Mouse (Mus musculus): ENCODE results near the gene Tmpo. TPM values are rescaled to one million over a fixed set of nuclear protein-coding genes. Genes with fewer than 3 reads are reported as not detected.

Gene Tmpo
- total RNA-seq, 2 experiments from 2014 or later, result 84.2 to 106 TPM

DNA sequence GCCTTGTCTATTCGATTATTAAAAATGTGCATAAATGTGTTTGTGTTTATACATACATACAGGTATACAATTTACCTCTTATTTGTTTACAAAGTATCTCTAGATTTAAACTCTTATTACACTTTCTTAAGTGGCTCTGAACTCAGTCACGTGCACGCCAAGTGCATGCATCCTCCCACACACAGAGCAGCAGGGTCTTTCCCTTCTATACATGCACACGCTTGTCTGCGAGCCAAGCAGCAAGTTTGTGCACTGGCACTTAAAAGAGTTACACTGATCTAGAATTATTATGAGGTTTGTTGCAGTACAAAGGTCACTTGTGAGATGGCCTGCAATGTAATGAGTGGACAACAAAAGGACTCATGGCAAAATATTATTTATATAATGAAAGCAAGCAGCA lies 20.1 kb downstream of the Tmpo start:
- no peak for DNase-seq

DNA sequence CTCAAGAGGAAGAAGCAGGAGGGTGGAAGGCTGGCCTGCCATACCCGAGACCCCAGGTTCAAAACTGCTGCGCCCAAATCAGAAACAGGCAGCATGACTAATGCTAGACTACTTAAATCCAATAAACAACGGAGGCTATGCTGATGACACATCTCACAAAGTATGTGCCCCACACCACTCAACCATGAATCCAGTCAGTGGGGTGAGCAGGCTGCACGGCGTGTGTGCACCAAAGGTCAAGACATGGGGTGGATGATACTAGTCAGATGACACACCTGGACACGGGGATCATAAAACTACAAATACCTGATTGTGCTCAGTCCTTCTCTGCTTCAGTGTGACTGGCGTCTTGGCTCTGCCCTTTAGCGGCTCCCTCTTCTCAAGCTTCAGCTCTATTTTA lies 22.7 kb downstream of the Tmpo start:
- DNase-seq, result no peak

DNA sequence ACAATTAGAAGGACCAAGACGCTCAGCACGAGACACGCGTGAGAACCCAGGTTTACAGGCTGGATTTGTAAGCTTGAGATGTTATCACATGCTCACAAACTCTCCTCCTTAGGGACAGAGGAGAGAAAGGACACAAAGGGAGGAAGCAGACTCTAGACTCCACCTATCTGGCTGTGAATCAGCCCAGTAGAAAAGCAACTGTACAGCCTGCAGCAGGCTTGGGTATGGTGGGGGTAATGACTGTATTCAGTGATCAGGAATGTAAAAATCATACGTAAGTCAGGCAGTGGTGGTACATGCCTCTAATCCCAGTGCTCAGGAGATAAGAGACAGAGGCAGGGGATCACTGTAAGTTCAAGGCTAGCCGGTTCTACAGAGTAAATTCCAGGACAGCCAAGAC lies 24.8 kb downstream of the Tmpo start:
- DNase-seq, result no peak

DNA sequence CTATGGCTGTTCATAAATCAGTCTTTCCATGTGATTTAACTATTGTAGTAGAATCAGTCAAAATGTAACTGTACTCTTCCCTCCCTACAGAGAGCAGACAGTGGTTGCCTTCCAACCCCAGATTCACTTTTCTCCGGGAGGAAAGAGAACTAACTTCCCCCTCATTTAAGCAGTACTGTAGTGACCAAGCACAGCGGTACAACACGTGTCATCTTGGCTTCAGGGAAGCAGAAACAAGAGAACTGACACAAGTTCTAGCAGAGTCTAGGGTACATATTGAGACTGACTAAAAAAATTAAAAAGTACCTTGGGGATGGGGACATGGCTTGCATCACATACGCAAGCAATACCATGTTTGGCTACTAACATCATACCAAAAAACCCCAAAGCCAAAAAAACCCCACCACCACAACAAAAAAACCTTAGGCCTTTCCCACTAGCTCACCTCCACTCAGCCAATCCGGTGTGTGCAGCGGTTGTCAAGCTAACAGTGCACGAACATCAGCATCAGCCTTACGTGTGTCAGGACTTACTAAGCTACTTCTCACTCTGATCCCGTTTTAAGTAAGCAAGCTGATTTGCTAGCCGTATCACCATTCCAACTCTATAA lies 27.1 kb downstream of the Tmpo start:
- no peak for DNase-seq

DNA sequence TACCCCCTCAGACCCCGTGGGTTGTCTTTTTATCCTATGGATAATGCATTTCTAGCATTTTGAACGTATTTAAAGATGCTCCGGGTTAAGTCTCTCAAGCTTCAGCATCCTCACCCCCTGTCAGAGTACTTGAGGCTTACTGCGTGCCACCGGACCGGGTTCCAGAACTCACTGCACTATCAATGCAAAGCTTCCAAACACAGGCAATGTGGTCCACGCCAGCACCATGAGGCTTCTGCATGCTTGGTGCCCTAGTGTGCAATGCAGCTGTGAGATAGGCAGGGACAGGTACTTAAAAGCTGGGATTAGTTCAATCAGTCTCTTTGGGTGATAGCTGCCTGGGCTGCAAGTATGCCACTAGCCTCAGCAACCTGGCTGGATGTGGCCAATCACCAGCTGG lies 35.7 kb downstream of the Tmpo start:
- no peak for DNase-seq

DNA sequence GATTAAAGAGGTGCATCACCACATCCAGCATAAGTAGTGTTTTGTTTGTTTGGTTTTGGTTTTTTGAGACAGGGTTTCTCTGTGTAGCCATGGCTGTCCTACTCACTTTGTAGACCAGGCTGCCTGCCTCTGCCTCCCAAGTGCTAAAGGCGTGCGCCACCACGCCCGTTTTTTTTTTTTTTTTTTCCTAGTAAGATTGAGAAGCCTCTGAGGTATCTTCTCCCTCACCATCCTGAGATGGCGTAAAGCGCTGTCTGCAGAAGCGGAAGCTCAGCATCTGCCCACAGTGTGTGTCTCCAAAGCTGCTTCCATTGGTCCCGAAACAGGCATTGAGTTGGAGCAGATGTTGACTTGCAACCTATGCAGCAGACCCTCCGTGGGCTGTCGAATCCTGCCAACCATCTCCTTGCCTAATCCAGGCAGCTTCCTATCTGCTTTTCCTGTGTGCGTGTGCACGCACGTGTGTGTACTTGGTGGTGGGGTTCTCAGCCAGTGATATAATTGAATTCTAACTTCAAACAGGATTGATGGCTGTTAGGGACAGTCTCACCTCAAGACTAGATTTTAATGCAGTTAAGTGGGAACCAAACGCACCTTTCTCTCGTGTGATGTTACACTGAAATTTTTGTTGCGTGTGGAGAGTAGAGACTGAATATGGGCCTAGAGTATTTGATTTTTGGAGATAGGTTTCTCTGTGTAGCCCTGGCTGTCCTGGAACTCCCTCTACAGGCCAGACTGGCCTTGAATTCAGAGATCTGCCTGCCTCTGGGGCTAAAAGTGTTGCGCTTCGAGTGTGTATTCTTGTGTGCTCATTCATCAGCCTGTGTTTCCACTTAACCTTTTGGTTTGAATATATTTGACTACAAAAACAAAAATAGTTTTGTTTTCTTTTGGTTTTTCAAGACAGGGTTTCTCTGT lies 37.5 kb downstream of the Tmpo start:
- DNase-seq, result no peak

DNA sequence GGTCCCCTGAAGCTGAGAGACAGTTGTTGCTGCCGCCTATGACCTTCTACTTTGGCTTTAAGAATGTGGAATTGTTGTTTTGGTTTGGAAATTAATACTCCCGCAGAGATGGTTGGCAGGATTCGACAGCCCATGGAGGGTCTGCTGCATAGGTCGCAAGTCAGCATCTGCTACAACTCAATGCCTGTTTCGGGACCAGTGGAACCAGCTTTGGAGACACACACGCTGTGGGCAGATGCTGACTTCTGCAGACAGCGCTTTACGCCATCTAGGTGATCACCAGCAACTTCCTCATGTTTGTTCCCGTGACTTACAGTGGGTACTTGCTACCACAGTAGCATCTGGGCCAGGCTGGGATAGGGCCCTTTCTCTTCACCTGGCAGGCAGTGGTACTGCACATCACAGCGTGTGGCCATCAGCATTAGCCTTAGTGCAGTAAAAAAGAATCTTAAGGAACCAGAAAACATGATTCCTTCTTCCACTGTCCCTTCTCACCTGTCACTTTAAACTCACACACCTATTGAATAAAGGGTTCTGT lies 38.4 kb downstream of the Tmpo start:
- DNase-seq, result no peak

DNA sequence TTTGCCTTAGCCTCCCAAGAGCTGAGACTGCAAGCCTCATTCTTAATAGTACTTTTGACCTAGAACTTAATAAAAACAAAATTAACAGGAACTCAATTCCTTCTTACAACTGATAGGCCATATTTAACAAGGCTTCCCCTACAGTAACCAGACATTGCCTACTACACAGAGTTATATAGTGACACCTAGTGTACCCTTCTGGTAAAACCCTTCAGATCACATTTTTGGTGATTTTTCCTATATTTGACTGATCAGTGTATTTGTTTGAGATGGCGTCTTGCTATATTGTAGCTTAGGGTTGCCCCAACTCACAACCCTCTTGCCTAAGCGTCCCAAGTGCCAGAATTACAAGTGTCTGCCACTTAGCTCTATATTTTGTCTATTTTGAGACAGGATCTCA lies 39.6 kb downstream of the Tmpo start:
- DNase-seq, result no peak

DNA sequence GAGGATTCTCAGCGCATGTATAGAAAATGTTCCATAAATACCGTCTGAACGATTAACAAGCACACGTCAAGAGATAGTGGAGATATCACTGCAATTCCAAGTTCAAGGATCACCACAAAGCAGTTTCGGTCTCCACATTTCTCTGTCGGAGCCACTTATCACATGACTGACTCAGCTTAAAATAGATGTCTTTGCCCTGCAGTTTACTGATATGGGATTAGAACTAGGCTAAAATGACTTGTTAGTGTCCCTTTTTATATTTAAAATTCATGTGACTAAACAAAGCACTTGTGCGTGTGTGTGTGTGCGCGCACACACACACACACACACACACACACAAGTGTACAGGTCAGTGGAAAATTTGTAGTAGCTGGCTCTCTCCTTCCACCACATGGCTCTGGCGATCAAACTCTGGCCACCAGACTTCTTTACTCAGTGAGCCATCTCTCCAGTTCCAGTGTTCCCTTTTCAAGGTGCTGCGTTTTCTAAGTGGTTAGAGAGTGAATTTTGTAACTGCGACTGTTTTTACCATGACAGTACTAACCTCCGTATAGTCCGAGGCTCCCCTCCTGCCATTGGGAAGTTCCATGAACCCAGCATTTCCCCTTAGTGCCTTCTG lies 41.9 kb downstream of the Tmpo start:
- DNase-seq, result no peak

DNA sequence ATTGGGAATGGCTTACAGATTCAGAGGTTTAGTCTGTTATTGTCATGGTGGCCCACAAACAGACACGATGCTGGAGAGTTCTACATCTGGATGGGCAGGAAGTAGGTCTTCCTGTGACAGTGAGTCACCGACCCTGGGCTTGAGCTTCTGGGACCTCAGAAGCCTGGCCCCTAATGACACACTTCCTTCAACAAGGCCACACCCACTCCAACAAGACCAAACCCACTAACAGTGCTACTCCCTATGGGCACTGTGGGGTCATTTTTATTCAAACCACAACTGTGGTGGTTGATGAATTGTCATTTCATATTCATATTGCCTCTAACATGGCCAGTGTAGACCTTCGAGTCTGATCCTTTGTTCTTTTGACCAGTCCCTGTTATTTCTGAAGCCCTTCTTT lies 42.8 kb downstream of the Tmpo start:
- no peak for DNase-seq

DNA sequence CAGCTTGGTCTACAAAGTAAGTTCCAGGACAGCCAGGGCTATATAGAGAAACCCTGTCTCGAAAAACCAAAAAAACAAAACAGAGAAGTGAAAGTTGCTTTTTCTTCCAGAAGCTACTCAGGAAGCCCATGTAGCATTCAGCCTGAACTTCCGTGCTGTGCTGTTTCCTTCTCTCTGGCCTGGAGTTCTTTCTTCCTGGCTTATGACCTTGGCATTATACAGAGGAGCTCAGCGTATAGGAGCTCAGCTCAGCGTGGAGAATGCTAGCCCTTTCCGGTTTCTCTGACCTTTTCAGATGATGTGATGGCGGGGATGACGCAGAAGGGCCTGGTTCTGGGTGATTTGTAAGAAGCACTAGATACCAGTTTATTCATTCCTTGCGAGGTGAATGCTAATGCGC lies 43.7 kb downstream of the Tmpo start:
- no peak for DNase-seq

DNA sequence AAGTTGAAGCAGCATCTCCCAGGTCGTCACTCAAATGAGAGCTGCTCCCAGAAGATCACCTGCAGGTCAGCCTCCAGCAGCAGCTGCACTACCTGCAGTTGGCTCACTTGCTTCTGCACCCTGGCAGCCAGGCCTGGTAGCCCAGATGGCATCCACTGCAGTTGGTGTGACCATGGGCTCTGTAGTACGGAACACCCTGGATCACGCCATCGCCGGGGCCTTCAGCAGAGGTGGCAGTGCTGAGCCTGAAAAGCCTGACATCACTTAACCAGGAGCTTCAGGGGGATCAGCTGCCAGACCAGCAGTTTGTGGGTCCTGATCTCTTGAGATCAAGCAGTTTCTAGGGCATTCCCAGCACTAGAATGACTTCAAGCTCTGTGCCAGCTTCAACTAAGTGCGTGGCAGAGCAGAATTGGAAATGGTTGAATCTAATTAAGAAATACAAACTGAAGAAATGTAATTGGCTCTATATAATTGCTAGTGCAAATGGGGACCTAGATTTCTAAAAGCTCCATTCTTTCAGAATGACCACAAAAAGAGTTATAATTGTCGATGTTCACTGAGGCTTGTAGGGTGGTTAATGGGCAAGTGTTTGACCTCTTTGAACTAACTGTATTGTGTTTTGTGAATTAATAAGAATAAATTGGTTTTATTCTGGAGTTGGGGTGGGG lies 45.7 kb downstream of the Tmpo start:
- no peak for DNase-seq

DNA sequence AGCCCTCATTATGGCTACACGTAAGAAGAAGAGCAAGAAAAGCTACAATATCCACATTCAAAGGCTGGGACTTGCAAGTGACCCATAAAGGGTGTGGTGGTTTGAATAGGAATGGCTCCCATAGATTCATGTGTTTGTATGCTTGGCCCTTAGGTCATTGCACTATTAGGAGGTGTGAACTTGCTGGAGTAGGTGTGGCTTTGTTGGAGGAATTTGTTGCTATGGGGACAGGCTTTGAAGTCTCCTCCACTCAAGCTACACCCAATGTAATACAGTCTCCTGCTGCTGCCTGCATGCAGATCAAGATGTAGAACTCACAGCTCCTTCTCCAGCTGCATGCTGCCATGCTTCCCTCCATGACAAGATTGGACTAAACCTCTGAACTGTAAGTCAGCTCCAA lies 49.5 kb downstream of the Tmpo start:
- DNase-seq, result no peak

DNA sequence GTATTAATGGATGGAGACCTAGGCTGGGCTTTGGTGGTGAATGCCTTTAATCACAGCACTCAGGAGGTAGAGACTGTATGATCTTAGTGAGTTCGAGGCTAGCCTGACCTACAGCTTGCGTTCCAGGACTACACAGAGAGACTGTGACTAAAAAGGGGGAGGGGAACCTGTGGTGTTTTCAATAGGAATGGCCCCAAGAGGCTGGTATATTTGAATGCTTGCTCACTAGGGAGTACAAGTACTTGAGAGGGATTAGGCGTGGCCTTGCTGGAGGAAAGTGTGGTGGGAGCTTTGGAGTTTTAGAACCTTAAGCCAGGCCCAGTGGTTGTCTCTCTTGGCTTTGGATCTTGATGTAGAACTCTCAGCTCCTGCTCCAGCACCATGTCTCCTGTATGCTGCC lies 50.3 kb downstream of the Tmpo start:
- DNase-seq, result no peak

DNA sequence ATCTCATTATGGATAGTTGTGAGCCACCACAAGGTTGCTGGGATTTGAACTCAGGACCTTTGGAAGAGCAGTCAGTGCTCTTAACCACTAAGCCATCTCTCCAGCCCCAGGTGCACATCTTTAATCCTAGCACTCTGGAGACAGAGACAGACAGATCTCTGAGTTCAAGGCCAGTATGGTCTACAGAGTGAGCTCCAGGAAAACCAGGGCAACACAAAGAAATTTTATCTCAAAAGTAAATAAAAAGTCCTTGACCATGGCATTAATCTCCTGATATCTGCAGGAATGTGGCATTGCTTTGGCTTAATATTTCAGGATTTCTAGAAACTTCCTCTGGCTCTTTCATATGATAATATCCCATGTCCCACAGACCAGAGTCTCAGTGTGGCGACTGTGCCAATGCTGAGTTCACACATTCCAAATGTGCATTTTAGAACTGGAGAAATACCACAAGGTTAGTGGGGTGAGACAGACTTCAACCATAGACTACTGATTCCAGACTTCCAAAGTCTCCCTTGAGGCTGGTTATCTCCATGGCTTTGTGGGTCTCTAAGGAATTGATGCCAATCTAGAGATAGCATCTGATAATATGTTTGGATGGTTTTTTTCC lies 52.5 kb downstream of the Tmpo start:
- DNase-seq, result no peak

DNA sequence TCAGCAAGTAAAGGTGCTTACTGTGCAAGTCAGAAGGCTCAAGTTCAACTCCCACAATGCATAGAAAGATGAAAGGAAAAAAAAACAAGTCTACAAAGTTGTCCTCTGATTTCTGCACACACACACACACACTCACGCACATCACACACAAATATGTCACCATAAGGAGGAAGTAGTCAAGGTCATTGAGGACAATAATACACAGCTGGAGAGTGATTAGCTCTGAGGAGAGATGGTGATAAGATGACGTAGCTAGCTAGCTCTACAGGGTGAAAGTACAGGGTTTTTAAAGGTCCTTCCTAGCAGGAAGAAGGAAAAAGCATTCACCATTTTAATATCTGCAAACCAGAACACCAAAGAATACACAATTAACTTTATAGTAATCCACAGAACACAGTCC lies 53.7 kb downstream of the Tmpo start:
- no peak for DNase-seq

DNA sequence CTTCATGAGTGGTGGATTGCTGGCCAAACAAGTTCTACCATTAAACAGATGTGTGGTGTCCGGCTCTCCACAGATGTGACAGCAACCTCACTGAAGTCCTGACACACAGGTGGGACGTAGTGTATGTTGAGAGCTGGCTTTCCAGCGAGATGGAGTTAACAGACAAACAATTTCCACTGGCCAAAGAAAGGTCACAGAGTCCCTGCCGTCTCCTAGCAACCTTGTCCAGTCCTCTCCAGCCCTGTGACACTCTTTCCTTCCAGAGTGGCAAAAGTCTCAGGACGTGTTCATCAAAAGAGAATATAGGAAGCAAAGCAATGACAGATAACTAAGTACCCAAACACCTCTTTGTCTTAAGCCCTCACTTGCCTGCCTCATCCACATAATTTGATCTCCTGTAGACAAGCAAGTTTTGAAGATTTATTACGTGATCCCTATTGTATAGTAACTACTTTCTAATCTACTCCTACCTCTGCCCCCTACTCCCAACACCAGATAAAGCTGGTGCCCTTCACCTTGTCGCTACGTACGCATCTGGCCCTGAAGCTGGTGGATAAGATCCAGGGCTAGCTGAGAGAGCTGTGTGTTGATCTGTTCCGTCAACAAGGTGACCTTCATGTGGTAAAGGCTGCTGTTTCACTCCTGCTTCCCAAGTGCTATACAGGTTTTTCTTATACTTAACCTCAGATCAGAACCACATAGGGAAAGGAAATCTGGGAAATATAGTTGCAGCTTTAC lies 54.3 kb downstream of the Tmpo start:
- no peak for DNase-seq

DNA sequence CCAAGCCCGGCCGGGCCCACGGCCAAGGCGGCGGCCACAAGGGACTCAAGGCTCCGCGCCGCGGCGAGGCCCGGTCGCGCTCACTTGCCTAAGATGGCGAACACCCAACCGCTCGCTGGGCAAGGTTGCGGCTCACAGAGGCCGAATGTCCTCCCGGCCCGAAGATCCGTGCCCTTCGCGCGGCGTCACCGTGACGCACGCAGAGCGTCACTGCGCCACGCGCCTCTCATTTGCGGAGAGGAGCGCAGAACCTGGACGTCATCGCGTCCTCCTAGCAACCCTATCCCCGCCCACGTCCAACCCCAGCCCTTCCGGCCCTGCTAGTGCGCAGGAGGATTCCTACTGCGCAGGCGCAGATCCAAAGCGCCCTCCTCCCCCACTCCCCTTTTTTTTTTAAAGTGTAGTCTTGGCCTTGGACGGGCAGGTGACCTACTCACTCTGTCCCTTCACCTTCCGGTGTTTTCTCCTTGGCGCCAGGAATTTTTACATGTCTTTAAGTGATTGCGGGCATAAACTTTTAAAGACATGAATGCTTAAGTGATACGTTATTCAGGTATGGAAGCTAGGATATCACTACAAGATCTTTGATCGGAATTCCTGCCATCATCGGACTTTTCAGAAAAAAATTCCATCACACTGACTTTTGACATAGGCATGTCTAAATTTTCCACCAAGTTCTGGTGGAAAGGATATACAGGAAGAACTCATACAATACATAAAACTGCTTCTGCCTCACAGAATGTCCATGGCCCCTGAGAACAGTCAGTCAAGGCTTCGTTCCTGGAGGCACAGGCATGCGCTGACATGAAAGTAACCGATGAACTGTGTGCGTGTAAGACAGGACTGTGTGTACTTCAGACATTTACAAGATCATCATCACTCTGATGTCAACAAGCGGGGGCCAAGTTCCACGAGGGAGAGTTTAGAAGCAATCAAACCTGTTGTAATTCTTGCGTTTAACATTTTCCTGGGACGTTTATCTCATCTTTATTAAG lies 57.0 kb downstream of the Tmpo start, which contains the start of gene Slc25a3:
Gene Slc25a3, minus strand, starts transcription at position 232 of the 995 bp plus-strand sequence.
- peak; percentile 97 for DNase-seq

DNA sequence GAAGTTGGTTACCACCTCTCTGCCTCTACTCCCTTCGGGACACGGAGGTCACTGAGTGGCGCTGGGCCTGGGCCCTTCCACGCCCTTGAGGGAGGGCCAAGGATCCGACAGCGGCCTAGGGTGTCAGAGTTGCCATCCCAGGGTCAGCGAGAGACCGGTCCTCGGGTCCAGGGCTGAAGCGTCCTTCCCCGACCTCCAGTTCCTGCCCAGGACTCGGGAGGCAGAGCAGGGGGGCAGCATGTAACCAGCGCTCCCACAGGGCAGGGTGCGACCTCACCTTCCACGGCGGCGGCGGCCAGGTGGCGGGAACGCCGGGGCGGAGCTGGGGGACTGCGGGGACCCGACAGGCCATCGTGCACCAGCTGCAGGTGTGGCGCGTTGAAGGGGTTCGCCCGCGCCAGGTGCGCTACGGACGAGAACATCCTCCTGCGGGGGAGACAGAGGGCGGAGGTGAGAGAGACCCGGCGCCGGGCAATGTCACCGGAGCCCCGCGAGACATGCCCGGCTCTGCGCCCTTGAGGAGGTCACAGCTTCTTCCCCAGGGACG lies 57.8 kb downstream of the Tmpo start:
- DNase-seq, result peak; percentile 58

DNA sequence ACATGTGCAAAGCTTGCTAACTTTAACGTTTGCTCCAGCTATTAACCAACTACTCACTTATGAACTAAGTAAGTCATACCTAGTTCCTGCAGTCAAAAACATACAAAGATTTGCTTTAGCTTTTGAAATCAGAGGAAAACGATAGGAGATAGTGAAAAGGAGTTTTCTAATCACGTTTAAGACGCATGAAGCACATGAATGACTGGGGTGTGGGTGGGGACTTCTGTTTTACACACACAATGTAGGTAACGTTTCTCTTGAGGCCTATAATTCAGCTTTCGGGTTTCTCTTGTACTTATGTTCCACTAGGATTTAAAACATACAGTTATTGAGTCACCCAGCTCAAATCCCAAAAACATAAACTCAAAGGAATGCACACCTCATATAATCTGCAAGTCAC lies 58.5 kb downstream of the Tmpo start:
- no peak for DNase-seq
